Mouse (Mus musculus): Measurements from ENCODE around the gene Fgf4. TPM values are rescaled to one million over a fixed set of nuclear protein-coding genes. Genes with fewer than 3 reads are reported as not detected.

Fgf4 gene
- polyA plus RNA-seq, 1 experiment from 2014 or later = not detected

- Histone ChIP-seq H3K9ac (ENCODE audit: low read depth, low read length) (no peak overlapping the region), H3K27me3 (ENCODE audit: insufficient read depth, low read length) (no peaks in the 10 kb centered on the region), H3K4me1 (replicated peaks; ENCODE audit: insufficient read depth, low read length) (peaks cover 6% of the 10 kb centered on the region), H3K4me2 (ENCODE audit: low read length) (no peak overlapping the region), H3K4me3 (replicated peaks; ENCODE audit: low read depth, low read length) (no peak overlapping the region), H3K36me3 (ENCODE audit: insufficient read depth, low read length) (no peaks in the 10 kb centered on the region), H3K9me3 (replicated peaks; ENCODE audit: low read length) (no peaks in the 10 kb centered on the region), H3K27ac (no peak overlapping the region)
- no peak for TF ChIP-seq CTCF (IDR thresholded peaks at IDR 0.05; ENCODE audit: low read depth)
- 65% methylated on average over 4 of the region's 4 CpGs for WGBS
- ATAC-seq (replicated peaks; ENCODE audit: low FRiP score, low read depth) (no peak), DNase-seq (ENCODE audit: low spot score) (no peak)
Measured at GRCm38 (mm10) chr7:144912897-144913296, 65.7 kb downstream of the Fgf4 start.

- WGBS = 8% methylated on average over 17 of the region's 17 CpGs
Measured at GRCm38 (mm10) chr7:144914296-144914947, 67.3 kb downstream of the Fgf4 start.

More at GRCm38 (mm10) chr7:144914296-144914947, 67.3 kb downstream of the Fgf4 start:
- no peak overlapping the region for H3K27ac ChIP-seq
- H3K4me3 ChIP-seq (replicated peaks; ENCODE audit: low read depth, low read length) = peak overlapping the region; percentile 89
- H3K27me3 ChIP-seq (ENCODE audit: insufficient read depth, low read length) = no peaks in the 10 kb centered on the region
- H3K9me3 ChIP-seq (replicated peaks; ENCODE audit: low read length) = no peaks in the 10 kb centered on the region
- H3K36me3 ChIP-seq (ENCODE audit: insufficient read depth, low read length) = 0 out of 2 replicates have a peak, but pooled peaks cover 8% of the 10 kb centered on the region
- peak; percentile 92 for DNase-seq (ENCODE audit: low spot score)
- H3K9ac ChIP-seq (ENCODE audit: low read depth, low read length) = peak overlapping the region; percentile 82; the same call in 1 of the 2 replicates
- peak overlapping the region; percentile 93 for H3K4me2 ChIP-seq (ENCODE audit: low read length)
- TF ChIP-seq CTCF (IDR thresholded peaks at IDR 0.05; ENCODE audit: low read depth) = peak; percentile 43; the same call in 1 of the 2 replicates
- H3K4me1 ChIP-seq (replicated peaks; ENCODE audit: insufficient read depth, low read length) = peaks cover 6% of the 10 kb centered on the region
- peak; percentile 84 for ATAC-seq (replicated peaks; ENCODE audit: low FRiP score, low read depth)

Other genes starting within 250 kb of the Fgf4 start
- 33.3 and 34.1 TPM in 2 replicates for gene Ano1, start 95.4 kb upstream of the Fgf4 start, polyA plus RNA-seq (2015; fragmentation: Nextera tagmentation; extraction: Ambion mirVana)
- 0.58 and 0.93 TPM in 2 replicates for gene Fgf3, start 9.3 kb upstream of the Fgf4 start, polyA plus RNA-seq (2015; fragmentation: Nextera tagmentation; extraction: Ambion mirVana)
- 0.87 and 0.92 TPM in 2 replicates for gene Fgf15, start 49.2 kb downstream of the Fgf4 start, polyA plus RNA-seq (2015; fragmentation: Nextera tagmentation; extraction: Ambion mirVana)
- gene LTO1, start 67.7 kb downstream of the Fgf4 start, polyA plus RNA-seq (2015; fragmentation: Nextera tagmentation; extraction: Ambion mirVana) = 22.4 and 25.9 TPM in 2 replicates
- gene Ccnd1, start 92.6 kb downstream of the Fgf4 start, polyA plus RNA-seq (2015; fragmentation: Nextera tagmentation; extraction: Ambion mirVana) = 212 and 227 TPM in 2 replicates

All from kidney, postnatal 0 days (tissue).